Mouse (Mus musculus): Measurements from ENCODE around the gene Tagln. TPM values are rescaled to one million over a fixed set of nuclear protein-coding genes. Genes with fewer than 3 reads are reported as not detected.

Tagln gene
- polyA plus RNA-seq (2017; shearing (Covaris generic)): 2.4 TPM

DNA sequence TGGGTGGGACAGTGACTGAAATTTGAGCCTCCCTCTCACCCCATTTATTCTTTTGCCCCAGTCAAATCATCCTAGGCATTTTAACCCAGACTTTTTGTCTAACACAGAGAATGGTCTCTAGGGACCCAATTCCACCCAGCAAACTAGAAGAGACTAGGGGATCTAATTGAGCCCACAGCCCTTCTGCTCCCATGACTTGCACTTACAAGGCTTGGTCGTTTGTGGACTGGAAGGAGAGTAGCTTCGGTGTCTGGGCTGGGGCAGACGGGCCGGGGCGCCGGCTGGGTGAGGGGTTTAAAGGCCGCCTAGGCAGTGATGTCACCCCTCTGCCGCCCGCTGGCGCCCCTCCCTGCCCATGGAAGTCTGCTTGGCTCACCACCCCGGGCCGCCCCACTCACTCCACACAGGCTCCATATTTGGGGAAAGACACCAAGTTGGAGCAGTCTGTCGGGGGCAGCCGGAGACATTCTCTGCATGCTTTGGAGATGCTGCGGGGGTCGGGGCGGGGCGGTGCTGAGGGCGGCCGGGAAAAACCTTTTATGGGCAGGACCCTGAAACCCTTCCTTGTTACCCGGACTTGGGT lies at the start of gene Tagln:
Tagln (minus strand) TSS at position 431 of the 583 bp plus-strand sequence.

DNA sequence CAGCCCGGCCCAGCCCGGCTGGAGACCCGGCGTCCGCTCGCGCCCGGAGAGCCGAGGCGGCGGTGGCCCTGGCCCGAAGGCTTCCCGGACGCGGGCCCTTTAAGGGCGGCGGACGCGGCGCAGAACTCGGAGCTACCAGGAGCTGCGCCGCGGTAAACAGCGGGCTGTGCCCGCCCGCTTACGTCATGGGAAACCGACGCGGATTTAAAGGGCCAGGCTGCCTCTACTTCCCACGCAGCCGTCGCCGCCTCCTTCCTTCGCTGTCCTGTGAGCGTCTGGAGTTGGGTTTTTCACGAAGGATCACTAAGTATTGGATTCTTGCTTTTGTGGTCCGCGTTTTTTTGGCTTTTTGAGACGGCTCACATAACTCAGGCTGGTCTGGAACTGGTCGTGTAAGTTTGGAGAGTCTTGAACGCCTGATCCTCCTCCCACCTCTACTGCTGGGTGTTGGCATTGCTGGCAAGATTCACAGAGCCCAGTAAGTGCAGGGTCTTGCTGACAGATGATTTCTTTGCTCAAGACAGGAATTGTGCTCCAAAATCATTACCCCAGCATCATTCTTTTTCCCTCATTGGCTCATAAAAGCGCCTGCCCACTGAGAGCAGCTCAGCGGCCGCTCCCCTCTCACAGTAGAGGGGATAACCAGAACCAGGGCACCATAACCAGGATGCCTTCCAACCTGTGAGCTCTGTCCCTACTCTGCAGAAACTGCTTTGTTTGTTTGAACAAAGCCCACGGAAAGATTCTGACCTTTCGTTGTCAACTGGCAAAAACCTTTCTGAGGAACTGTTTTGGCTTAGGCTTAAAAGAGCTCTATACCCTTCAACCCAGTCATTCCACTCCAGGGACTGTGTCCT lies 19.5 kb upstream of the Tagln start, which contains the start of gene Sidt2:
Sidt2 (minus strand) TSS at position 152 of the 857 bp plus-strand sequence.

DNA sequence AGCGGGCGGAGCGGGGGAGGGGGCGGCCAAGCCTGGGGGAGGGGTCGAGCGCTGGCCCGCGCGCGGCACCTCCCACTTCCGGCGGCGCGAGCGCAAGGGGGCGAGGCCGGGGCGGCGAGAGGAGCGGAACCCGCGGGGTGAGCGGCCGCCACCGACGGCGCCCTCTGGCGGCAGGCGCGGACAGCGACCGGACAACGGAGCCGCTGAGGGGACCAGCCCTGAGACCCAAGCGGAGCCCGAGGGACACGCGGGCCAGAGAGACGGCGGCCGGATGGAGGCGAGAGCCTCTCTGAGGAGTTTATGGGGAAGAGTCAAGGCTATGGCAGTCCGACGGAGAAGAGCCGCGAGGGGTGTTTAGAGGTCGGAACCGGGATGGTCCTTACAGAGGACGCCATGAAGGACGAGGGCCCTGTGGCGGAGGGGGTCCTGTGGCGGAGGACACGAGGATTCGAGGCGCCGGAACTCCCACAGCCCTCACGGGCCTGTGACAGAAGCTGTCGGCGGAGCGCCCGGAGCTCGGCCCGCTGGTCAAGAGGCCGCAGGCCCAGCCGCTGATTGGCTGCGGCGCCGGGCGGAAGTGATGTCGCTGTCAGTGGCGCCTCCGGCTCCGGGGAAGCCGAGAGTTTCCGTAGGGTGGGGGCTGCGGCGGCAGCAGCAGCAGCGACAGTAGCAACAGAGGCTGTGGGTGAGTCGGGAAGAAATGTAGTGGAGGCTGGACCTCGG lies 29.3 kb downstream of the Tagln start, which contains the start of the genes Pcsk7 and Rnf214:
Pcsk7 (plus strand) TSS at position 143 of the 723 bp plus-strand sequence.
Rnf214 (minus strand) TSS at position 557 of the 723 bp plus-strand sequence.

Other genes with a start within 250 kb of the Tagln start
- 17.6 TPM for gene Cep164, start 107.4 kb downstream of the Tagln start, polyA plus RNA-seq (2017; shearing (Covaris generic))
- gene Bace1, start 97.5 kb downstream of the Tagln start, polyA plus RNA-seq (2017; shearing (Covaris generic)): 4.3 TPM
- 50.1 TPM for gene Pcsk7, start 29.6 kb downstream of the Tagln start, polyA plus RNA-seq (2017; shearing (Covaris generic))
- gene Rnf214, start 29.1 kb downstream of the Tagln start, polyA plus RNA-seq (2017; shearing (Covaris generic)): 46.3 TPM
- gene Sidt2, start 19.2 kb upstream of the Tagln start, polyA plus RNA-seq (2017; shearing (Covaris generic)): 250 TPM
- gene Pafah1b2, start 76.6 kb upstream of the Tagln start, polyA plus RNA-seq (2017; shearing (Covaris generic)): 85.0 TPM
- gene Sik3, start 76.8 kb upstream of the Tagln start, polyA plus RNA-seq (2017; shearing (Covaris generic)): 28.5 TPM